Mouse (Mus musculus) liver, adult 2 months (tissue): ENCODE results near the gene Phc2. TPM values are rescaled to one million over a fixed set of nuclear protein-coding genes. Genes with fewer than 3 reads are reported as not detected.

Experiments used
- DNase-seq: peaks from one replicate; pipeline ENCODE4 v3.0.0-alpha.2; 2011; ENCODE audit warnings: low read depth, low spot score; ENCODE audit errors: extremely low read depth
- H3K27ac ChIP-seq: fragments of 200-500 bp; replicated peaks from 2 replicates; pipeline ENCODE4 v1.5.1; 2012; ENCODE audit warnings: low read depth, mild to moderate bottlenecking, control low read depth, inconsistent platforms, low read length; ENCODE audit not compliant: insufficient read depth
- H3K27me3 ChIP-seq: fragments of 200-500 bp; 2 replicates; pipeline ENCODE4 v1.6.1; 2012; ENCODE audit warnings: mild to moderate bottlenecking, moderate library complexity, low read length, inconsistent platforms; ENCODE audit not compliant: control insufficient read depth, insufficient read depth
- H3K36me3 ChIP-seq: fragments of 200-500 bp; 2 replicates; pipeline ENCODE4 v1.6.1; 2012; ENCODE audit warnings: low read length, inconsistent platforms; ENCODE audit not compliant: control insufficient read depth, insufficient read depth
- H3K4me1 ChIP-seq: fragments of 200-500 bp; 2 replicates; pipeline ENCODE4 v1.6.1; 2011; ENCODE audit warnings: low read length; ENCODE audit not compliant: control insufficient read depth, insufficient read depth
- H3K4me3 ChIP-seq: fragments of 200-500 bp; 2 replicates; pipeline ENCODE4 v1.5.1; 2011; ENCODE audit warnings: low read depth, mild to moderate bottlenecking, control low read depth, low read length, moderate library complexity; ENCODE audit not compliant: insufficient read depth
- H3K79me2 ChIP-seq: fragments of 200-500 bp; 2 replicates; pipeline ENCODE4 v1.6.1; 2012; ENCODE audit warnings: inconsistent platforms, mild to moderate bottlenecking, low read length, moderate library complexity; ENCODE audit not compliant: control insufficient read depth, insufficient read depth
- H3K9ac ChIP-seq: fragments of 200-500 bp; 2 replicates; pipeline ENCODE4 v1.6.1; 2012; ENCODE audit warnings: low read depth, mild to moderate bottlenecking, control low read depth, inconsistent platforms, low read length
- CTCF ChIP-seq: fragments of 200-500 bp; IDR thresholded peaks from 2 replicates; pipeline ENCODE4 v1.5.1; 2011; ENCODE audit warnings: low read depth, low read length, control low read depth
- POLR2A ChIP-seq: fragments of 200-500 bp; IDR thresholded peaks from 2 replicates; pipeline ENCODE4 v1.6.1; 2011; ENCODE audit warnings: low read length, control low read depth; ENCODE audit not compliant: insufficient read depth; ENCODE audit errors: extremely low read depth
- WGBS: fragments of 180-500 bp; shearing (Covaris S2); methylation state at CpG from one replicate; pipeline ENCODE4 v1.1.7; 2018; 5-methylcytosine and 5-hydroxymethylcytosine counted together
- polyA plus RNA-seq: library from polyadenylated mRNA; depleted of rRNA; stranded (reverse); fragments of >200 nt; gene quantifications from 2 replicates; pipeline ENCODE4 v1.2.3, GENCODE M21; 2012
- total RNA-seq: library from RNA; depleted of rRNA; stranded (reverse); fragments of >200 nt; gene quantifications from 2 replicates; pipeline ENCODE4 v1.2.3, GENCODE M21; 2014

The Phc2 gene
- total and polyA plus RNA-seq, 2 experiments = 7.7 to 28.7 TPM

DNA sequence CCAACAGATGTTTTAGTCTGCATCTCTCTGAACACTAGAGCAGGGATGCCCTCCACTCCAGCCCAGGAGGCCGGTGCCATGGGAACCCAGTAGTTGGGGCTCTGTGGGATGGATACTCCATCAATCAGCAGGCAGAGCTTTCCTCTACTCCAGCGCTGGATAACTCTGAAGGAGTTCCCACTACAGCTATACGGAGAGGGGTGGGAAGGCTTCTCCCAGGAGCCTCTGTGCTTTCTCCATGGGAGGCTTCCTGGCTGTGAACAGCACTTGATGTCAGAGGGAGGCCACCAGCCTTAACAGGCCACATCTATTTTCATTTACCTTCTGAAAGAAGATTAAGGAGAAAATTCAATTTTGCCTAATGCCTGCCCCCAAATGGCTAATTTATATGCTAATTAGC lies 29.2 kb downstream of the Phc2 start:
- DNase-seq = no peak
- H3K9ac ChIP-seq = no peak overlapping the region
- H3K36me3 ChIP-seq = no peaks in the 10 kb centered on the region
- H3K4me1 ChIP-seq = peaks cover 2% of the 10 kb centered on the region; the same call in 1 of the 2 replicates
- no peak overlapping the region for H3K27ac ChIP-seq
- H3K79me2 ChIP-seq = no peaks in the 10 kb centered on the region
- no peaks in the 10 kb centered on the region for H3K27me3 ChIP-seq
- no peak overlapping the region for H3K4me3 ChIP-seq
- 85% methylated on average over 3 of the region's 3 CpGs for WGBS
- TF ChIP-seq POLR2A (no peak), CTCF (no peak)

DNA sequence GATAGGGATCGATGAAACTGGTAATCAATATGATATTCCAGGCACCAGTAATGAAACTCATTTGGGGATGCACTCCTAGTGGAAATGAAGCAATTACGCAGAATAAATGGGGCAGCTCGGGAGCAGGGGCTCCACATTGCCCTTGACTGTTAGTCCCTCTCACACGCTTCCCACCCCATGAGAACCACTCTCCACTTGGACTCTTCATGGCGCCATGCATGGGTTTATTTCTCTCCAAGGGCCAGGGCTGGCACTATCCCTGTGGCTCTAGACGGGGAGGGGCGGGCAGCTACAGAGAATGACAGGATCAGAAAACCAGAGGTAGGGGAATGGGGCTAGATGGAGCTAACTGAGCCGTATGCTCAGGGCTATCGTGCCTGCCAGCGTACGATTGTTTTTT lies 29.6 kb downstream of the Phc2 start:
- Histone ChIP-seq H3K27me3 (no peaks in the 10 kb centered on the region), H3K9ac (no peak overlapping the region), H3K4me1 (peaks cover 2% of the 10 kb centered on the region; the same call in 1 of the 2 replicates), H3K79me2 (no peaks in the 10 kb centered on the region), H3K4me3 (no peak overlapping the region), H3K36me3 (no peaks in the 10 kb centered on the region), H3K27ac (no peak overlapping the region)
- no peak for DNase-seq
- WGBS = 95% methylated on average over 11 of the region's 11 CpGs
- TF ChIP-seq POLR2A = no peak
- no peak for TF ChIP-seq CTCF

GRCm38 (mm10) chr4:128688513-128688913 lies 34.0 kb downstream of the Phc2 start:
- no peaks in the 10 kb centered on the region for H3K36me3 ChIP-seq
- WGBS = 74% methylated on average over 6 of the region's 6 CpGs
- no peak overlapping the region for H3K9ac ChIP-seq
- no peak overlapping the region for H3K27ac ChIP-seq
- no peaks in the 10 kb centered on the region for H3K4me1 ChIP-seq
- no peak for TF ChIP-seq CTCF
- TF ChIP-seq POLR2A = no peak
- no peaks in the 10 kb centered on the region for H3K27me3 ChIP-seq
- H3K4me3 ChIP-seq = no peak overlapping the region
- H3K79me2 ChIP-seq = no peaks in the 10 kb centered on the region
- DNase-seq = no peak

DNA sequence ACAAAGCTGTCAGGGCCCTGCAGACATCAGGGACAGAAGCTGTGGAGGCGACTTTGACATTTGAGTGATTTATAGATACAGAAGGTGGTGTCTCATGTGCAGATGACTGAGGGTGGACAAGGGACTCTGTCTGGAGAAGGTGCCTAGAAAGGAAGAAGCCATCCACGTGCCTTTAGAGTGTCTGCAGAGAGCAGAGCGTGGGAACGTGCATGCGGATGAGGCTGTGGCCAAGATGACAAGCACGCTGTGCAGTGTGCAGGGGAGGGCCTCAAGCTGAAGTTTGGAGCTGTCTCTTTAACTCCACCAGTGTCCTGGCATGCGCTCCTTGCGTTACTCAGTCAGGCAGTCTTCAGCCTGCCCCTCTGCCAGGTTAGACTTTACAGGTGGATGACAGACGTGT lies 34.5 kb downstream of the Phc2 start:
- no peaks in the 10 kb centered on the region for H3K27me3 ChIP-seq
- no peak overlapping the region for H3K27ac ChIP-seq
- no peaks in the 10 kb centered on the region for H3K79me2 ChIP-seq
- no peak overlapping the region for H3K9ac ChIP-seq
- no peaks in the 10 kb centered on the region for H3K36me3 ChIP-seq
- no peak for TF ChIP-seq POLR2A
- no peak for TF ChIP-seq CTCF
- 86% methylated on average over 9 of the region's 9 CpGs for WGBS
- DNase-seq = no peak
- H3K4me1 ChIP-seq = no peaks in the 10 kb centered on the region
- H3K4me3 ChIP-seq = no peak overlapping the region

- WGBS = 71% methylated on average over 6 of the region's 6 CpGs
- TF ChIP-seq CTCF (no peak), POLR2A (no peak)
Observed at GRCm38 (mm10) chr4:128689739-128690304, 35.3 kb downstream of the Phc2 start.

GRCm38 (mm10) chr4:128691195-128691594 lies 36.7 kb downstream of the Phc2 start:
- no peak overlapping the region for H3K4me3 ChIP-seq
- DNase-seq = no peak
- no peaks in the 10 kb centered on the region for H3K27me3 ChIP-seq
- H3K9ac ChIP-seq = no peak overlapping the region
- no peaks in the 10 kb centered on the region for H3K36me3 ChIP-seq
- H3K79me2 ChIP-seq = no peaks in the 10 kb centered on the region
- TF ChIP-seq CTCF = no peak
- no peak for TF ChIP-seq POLR2A
- no peaks in the 10 kb centered on the region for H3K4me1 ChIP-seq
- WGBS = 77% methylated on average over 4 of the region's 4 CpGs
- H3K27ac ChIP-seq = no peak overlapping the region

More at GRCm38 (mm10) chr4:128689739-128690304, 35.3 kb downstream of the Phc2 start:
- H3K27me3 ChIP-seq = no peaks in the 10 kb centered on the region
- H3K4me3 ChIP-seq = no peak overlapping the region
- no peak for DNase-seq
- no peak overlapping the region for H3K27ac ChIP-seq
- no peaks in the 10 kb centered on the region for H3K36me3 ChIP-seq
- no peaks in the 10 kb centered on the region for H3K4me1 ChIP-seq
- no peaks in the 10 kb centered on the region for H3K79me2 ChIP-seq
- H3K9ac ChIP-seq = no peak overlapping the region
